Mouse (Mus musculus) spleen, adult 2 months (tissue): ENCODE measurements around the gene Ncaph. TPM values are rescaled to one million over a fixed set of nuclear protein-coding genes. Genes with fewer than 3 reads are reported as not detected.

Source experiments
- DNase-seq, 2 experiments: peaks; one replicate each; pipeline versions ENCODE4 v3.0.0 to v3.0.0-alpha.2; 2012 to 2021; ENCODE audit warnings: low spot score in 2 of 2, low read depth in 1 of 2
- H3K27ac ChIP-seq: fragments of 200-500 bp; 2 replicates; pipeline ENCODE4 v1.5.1; 2012; ENCODE audit warnings: low read length, inconsistent platforms; ENCODE audit not compliant: insufficient read depth
- H3K27me3 ChIP-seq: fragments of 200-500 bp; 2 replicates; pipeline ENCODE4 v1.6.1; 2012; ENCODE audit warnings: mild to moderate bottlenecking, moderate library complexity, low read length, inconsistent platforms; ENCODE audit not compliant: control insufficient read depth, insufficient read depth
- H3K36me3 ChIP-seq: fragments of 200-500 bp; 2 replicates; pipeline ENCODE4 v1.6.1; 2012; ENCODE audit warnings: mild to moderate bottlenecking, low read length, inconsistent platforms; ENCODE audit not compliant: control insufficient read depth, insufficient read depth
- H3K4me1 ChIP-seq: fragments of 200-500 bp; 2 replicates; pipeline ENCODE4 v1.6.1; 2011; ENCODE audit warnings: inconsistent platforms; ENCODE audit not compliant: control insufficient read depth, insufficient read depth, insufficient read length
- H3K4me3 ChIP-seq: fragments of 200-500 bp; 2 replicates; pipeline ENCODE4 v1.5.1; 2011; ENCODE audit warnings: mild to moderate bottlenecking, inconsistent platforms; ENCODE audit not compliant: insufficient read depth, insufficient read length; ENCODE audit errors: extremely low read depth
- CTCF ChIP-seq: fragments of 200-500 bp; IDR thresholded peaks from 2 replicates; pipeline ENCODE4 v1.5.1; 2011; ENCODE audit warnings: mild to moderate bottlenecking, inconsistent platforms; ENCODE audit not compliant: insufficient read depth, insufficient read length, insufficient replicate concordance; ENCODE audit errors: extremely low read depth
- POLR2A ChIP-seq: fragments of 200-500 bp; IDR thresholded peaks from 2 replicates; pipeline ENCODE4 v1.6.1; 2011; ENCODE audit warnings: low read depth, low read length, inconsistent platforms
- WGBS: fragments of 180-500 bp; shearing (Covaris S2); methylation state at CpG from one replicate; pipeline ENCODE4 v1.1.7; 2018; 5-methylcytosine and 5-hydroxymethylcytosine counted together
- polyA plus RNA-seq: library from polyadenylated mRNA; depleted of rRNA; stranded (reverse); fragments of >200 nt; gene quantifications from 2 replicates; pipeline ENCODE4 v1.2.3, GENCODE M21; 2012

Ncaph gene
- polyA plus RNA-seq, 1 experiment: 2.5 TPM

GRCm38 (mm10) chr2:127142577-127143157 is 8.9 kb upstream of the Ncaph start:
- peaks cover 4% of the 10 kb centered on the region; the same call in 1 of the 2 replicates for H3K4me1 ChIP-seq
- DNase-seq: no peak
- no peak for TF ChIP-seq CTCF
- no peak for TF ChIP-seq POLR2A
- 3% methylated on average over 6 of the region's 6 CpGs for WGBS
- H3K36me3 ChIP-seq: peaks cover 4% of the 10 kb centered on the region; the same call in 1 of the 2 replicates
- H3K4me3 ChIP-seq: peak overlapping the region; percentile 85
- H3K27ac ChIP-seq: peak overlapping the region; percentile 63
- no peaks in the 10 kb centered on the region for H3K27me3 ChIP-seq

- TF ChIP-seq CTCF (no peak), POLR2A (no peak)
- 73% methylated on average over 10 of the region's 10 CpGs for WGBS
Observed at GRCm38 (mm10) chr2:127142031-127142430, 8.3 kb upstream of the Ncaph start.

GRCm38 (mm10) chr2:127140011-127140410 is 6.3 kb upstream of the Ncaph start:
- Histone ChIP-seq H3K27ac (no peak overlapping the region), H3K4me3 (no peak overlapping the region), H3K36me3 (peaks cover 4% of the 10 kb centered on the region; the same call in 1 of the 2 replicates), H3K4me1 (peaks cover 7% of the 10 kb centered on the region; the same call in 1 of the 2 replicates), H3K27me3 (no peaks in the 10 kb centered on the region)
- DNase-seq: no peak
- 97% methylated on average over 7 of the region's 7 CpGs for WGBS
- no peak for TF ChIP-seq POLR2A
- TF ChIP-seq CTCF: no peak

More at GRCm38 (mm10) chr2:127142031-127142430, 8.3 kb upstream of the Ncaph start:
- peaks cover 4% of the 10 kb centered on the region; the same call in 1 of the 2 replicates for H3K36me3 ChIP-seq
- H3K4me3 ChIP-seq: no peak overlapping the region; the same call in 1 of the 2 replicates
- H3K4me1 ChIP-seq: peaks cover 4% of the 10 kb centered on the region; the same call in 1 of the 2 replicates
- no peak for DNase-seq
- no peak overlapping the region for H3K27ac ChIP-seq
- no peaks in the 10 kb centered on the region for H3K27me3 ChIP-seq

- no peak for TF ChIP-seq CTCF
- no peak for TF ChIP-seq POLR2A
Observed at GRCm38 (mm10) chr2:127139605-127140004, 5.9 kb upstream of the Ncaph start.

GRCm38 (mm10) chr2:127139094-127139493 is 5.3 kb upstream of the Ncaph start:
- 58% methylated on average over 8 of the region's 8 CpGs for WGBS
- TF ChIP-seq CTCF: no peak
- TF ChIP-seq POLR2A: no peak
- peaks cover 7% of the 10 kb centered on the region; the same call in 1 of the 2 replicates for H3K4me1 ChIP-seq
- no peak overlapping the region for H3K27ac ChIP-seq
- no peak for DNase-seq
- peaks cover 4% of the 10 kb centered on the region; the same call in 1 of the 2 replicates for H3K36me3 ChIP-seq
- H3K27me3 ChIP-seq: no peaks in the 10 kb centered on the region
- no peak overlapping the region for H3K4me3 ChIP-seq

More at GRCm38 (mm10) chr2:127139605-127140004, 5.9 kb upstream of the Ncaph start:
- Histone ChIP-seq H3K4me3 (no peak overlapping the region), H3K36me3 (peaks cover 4% of the 10 kb centered on the region; the same call in 1 of the 2 replicates), H3K27ac (no peak overlapping the region), H3K4me1 (peaks cover 7% of the 10 kb centered on the region; the same call in 1 of the 2 replicates), H3K27me3 (no peaks in the 10 kb centered on the region)
- DNase-seq: no peak
- 98% methylated on average over 1 of the region's 1 CpGs for WGBS

GRCm38 (mm10) chr2:127138449-127138848 is 4.7 kb upstream of the Ncaph start:
- Histone ChIP-seq H3K4me3 (no peak overlapping the region), H3K27ac (no peak overlapping the region), H3K36me3 (peaks cover 4% of the 10 kb centered on the region; the same call in 1 of the 2 replicates), H3K4me1 (peaks cover 7% of the 10 kb centered on the region; the same call in 1 of the 2 replicates), H3K27me3 (no peaks in the 10 kb centered on the region)
- no peak for TF ChIP-seq CTCF
- 85% methylated on average over 4 of the region's 4 CpGs for WGBS
- DNase-seq: no peak
